Mouse (Mus musculus): ENCODE data around the gene Disc1.

- no peak for TF ChIP-seq CTCF (IDR thresholded peaks at IDR 0.05)
- no peak for TF ChIP-seq EP300 (IDR thresholded peaks at IDR 0.05; ENCODE audit: insufficient read depth, low read depth, low read length)
These were observed 223.2 kb downstream of the Disc1 start for GRCm38 (mm10) chr8:125277071-125277682.

All from heart, adult 2 months (tissue).